Mouse (Mus musculus) neural tube, embryonic 13.5 days (tissue): ENCODE results near the gene Zkscan16. TPM values are rescaled to one million over a fixed set of nuclear protein-coding genes. Genes with fewer than 3 reads are reported as not detected.

Experiments used
- ATAC-seq: fragments of 200-750 bp; cut with Nextera tagmentation; 2 replicates; pipeline ENCODE4 v1.8.0; 2017; ENCODE audit warnings: low read depth, mild to moderate bottlenecking, moderate TSS enrichment, moderate library complexity
- H3K27ac ChIP-seq: fragments of 300-500 bp; sonication (generic); replicated peaks from 2 replicates; pipeline ENCODE4 v1.5.1; 2015; ENCODE audit warnings: moderate library complexity, mild to moderate bottlenecking, inconsistent platforms
- H3K27me3 ChIP-seq: fragments of 300-500 bp; sonication (generic); 2 replicates; pipeline ENCODE4 v1.6.1; 2015; ENCODE audit warnings: mild to moderate bottlenecking, inconsistent platforms
- H3K36me3 ChIP-seq: fragments of 300-500 bp; sonication (generic); 2 replicates; pipeline ENCODE4 v1.6.1; 2015; ENCODE audit warnings: mild to moderate bottlenecking, inconsistent platforms
- H3K4me1 ChIP-seq: fragments of 300-500 bp; sonication (generic); replicated peaks from 2 replicates; pipeline ENCODE4 v1.6.1; 2015; ENCODE audit warnings: inconsistent platforms
- H3K4me2 ChIP-seq: fragments of 300-500 bp; sonication (generic); 2 replicates; pipeline ENCODE4 v1.6.1; 2015; ENCODE audit warnings: inconsistent platforms, mild to moderate bottlenecking, moderate library complexity
- H3K4me3 ChIP-seq: fragments of 300-500 bp; sonication (generic); 2 replicates; pipeline ENCODE4 v1.5.1; 2015; ENCODE audit warnings: mild to moderate bottlenecking, inconsistent platforms
- H3K9ac ChIP-seq: fragments of 300-500 bp; sonication (generic); 2 replicates; pipeline ENCODE4 v1.6.1; 2015; ENCODE audit warnings: moderate library complexity, mild to moderate bottlenecking, inconsistent platforms
- H3K9me3 ChIP-seq: fragments of 300-500 bp; sonication (generic); 2 replicates; pipeline ENCODE4 v1.6.1; 2016; ENCODE audit warnings: inconsistent platforms
- WGBS: fragments of 180-500 bp; shearing (Covaris S2); methylation state at CpG from one replicate; pipeline ENCODE4 v1.1.7; 2015; 5-methylcytosine and 5-hydroxymethylcytosine counted together
- polyA plus RNA-seq: library from polyadenylated mRNA; unstranded; fragments of >200 nt; fragmentation: Nextera tagmentation; extraction: Ambion mirVana; gene quantifications from 2 replicates; pipeline ENCODE4 v1.2.1, GENCODE M21; 2015

The Zkscan16 gene
- polyA plus RNA-seq, 1 experiment from 2014 or later = 0.47 TPM

DNA sequence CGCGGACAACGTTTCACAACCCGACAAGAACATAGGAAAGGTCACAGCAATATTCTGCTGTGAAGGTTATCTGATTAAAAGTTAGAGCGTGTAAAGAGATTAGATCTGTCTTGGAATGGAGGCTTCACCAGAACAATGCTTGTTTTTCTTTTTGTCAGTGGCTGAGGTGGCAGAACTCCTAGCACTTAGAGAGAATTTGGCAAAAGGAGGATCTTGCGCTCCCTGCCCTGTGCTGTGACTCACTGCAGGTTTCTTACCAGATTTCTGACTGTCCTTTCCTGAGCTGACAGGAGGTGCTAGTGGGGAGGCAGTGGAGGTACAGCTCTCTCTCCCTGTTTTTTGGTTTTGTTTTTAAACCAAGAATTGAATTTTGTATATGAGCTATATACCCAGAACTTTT lies 63.6 kb downstream of the Zkscan16 start:
- 85% methylated on average over 6 of the region's 6 CpGs for WGBS
- no peaks in the 10 kb centered on the region for H3K9me3 ChIP-seq
- ATAC-seq = no peak
- no peak overlapping the region for H3K27ac ChIP-seq
- no peak overlapping the region for H3K4me3 ChIP-seq
- no peak overlapping the region for H3K4me2 ChIP-seq
- peaks cover 34% of the 10 kb centered on the region for H3K4me1 ChIP-seq
- H3K36me3 ChIP-seq = no peaks in the 10 kb centered on the region
- no peak overlapping the region for H3K9ac ChIP-seq
- no peaks in the 10 kb centered on the region for H3K27me3 ChIP-seq

Other genes starting within 250 kb of the Zkscan16 start
- gene Olfr267, start 155.9 kb upstream of the Zkscan16 start, polyA plus RNA-seq = not detected in 2 replicates
- 27.0 and 30.8 TPM in 2 replicates for gene Ecpas, start 30.9 kb upstream of the Zkscan16 start, polyA plus RNA-seq
- 5.8 and 6.8 TPM in 2 replicates for gene Ptgr1, start 43.5 kb downstream of the Zkscan16 start, polyA plus RNA-seq
- 4.3 and 6.8 TPM in 2 replicates for gene Dnajc25, start 51.4 kb downstream of the Zkscan16 start, polyA plus RNA-seq
- gene Gm20503, start 59.6 kb downstream of the Zkscan16 start, polyA plus RNA-seq = 4.8 and 10.0 TPM in 2 replicates
- gene Gng10, start 91.5 kb downstream of the Zkscan16 start, polyA plus RNA-seq = 150 and 161 TPM in 2 replicates
- gene AI481877, start 195.4 kb downstream of the Zkscan16 start, polyA plus RNA-seq = not detected in 2 replicates
- gene Ugcg, start 245.6 kb downstream of the Zkscan16 start, polyA plus RNA-seq = 15.1 and 17.0 TPM in 2 replicates